Mouse (Mus musculus) urinary bladder, postnatal 4 days (tissue): ENCODE results near the gene Agk.
A peak's percentile ranks its signal among the peaks of the same experiment; 100 is the strongest.

Experiments used
- DNase-seq, 2 experiments: peaks; one replicate each; pipeline ENCODE4 v3.0.0; 2021 to 2022; ENCODE audit warnings: low spot score in 2 of 2

The Agk gene

DNA sequence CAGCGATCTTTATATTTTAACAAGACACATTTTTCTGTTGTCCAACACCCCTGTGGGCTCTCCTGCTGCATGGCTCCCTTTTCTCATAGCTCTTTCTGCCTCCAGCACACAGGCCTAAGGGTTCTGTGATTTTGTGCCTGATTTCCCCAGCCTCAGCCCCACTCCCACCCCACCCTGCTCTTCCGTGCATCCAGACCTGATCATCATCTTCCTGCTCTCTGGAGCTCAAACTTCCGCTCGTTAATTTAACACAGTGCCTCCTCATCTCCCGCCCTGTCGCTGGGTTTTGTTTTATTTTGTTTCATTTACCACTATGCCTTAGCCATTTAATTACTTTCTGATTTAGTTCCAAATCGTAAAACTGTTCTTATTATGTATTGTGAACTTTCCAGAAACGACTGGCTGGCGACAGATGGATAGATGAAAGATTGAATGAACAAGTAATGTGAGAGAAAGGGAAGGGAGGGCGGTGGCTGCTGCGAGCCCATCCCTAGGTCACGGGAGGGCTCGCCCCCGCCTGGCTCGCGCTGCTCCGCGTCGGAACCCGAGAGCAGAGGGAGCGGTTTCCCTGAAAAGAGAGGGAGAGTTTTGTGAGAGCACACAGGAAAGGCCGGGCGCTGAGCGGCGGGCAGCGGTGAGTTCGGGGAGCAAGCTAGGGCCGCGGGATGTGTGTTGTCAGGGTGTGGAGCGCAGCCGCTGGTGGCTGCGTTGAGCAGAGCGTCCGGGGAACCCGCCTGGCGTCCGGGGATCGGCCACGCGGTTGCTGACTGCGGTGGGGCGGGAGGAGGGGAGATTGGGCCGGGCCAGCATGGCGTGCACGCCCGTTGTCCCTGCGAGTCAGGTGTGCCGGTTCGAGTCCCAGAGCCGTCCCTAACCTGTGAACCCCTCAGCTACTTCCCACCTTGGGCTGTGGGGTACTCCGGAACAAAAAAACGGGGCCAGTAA, at the start of gene Agk:
Agk (plus strand) TSS at position 276 of the 945 bp plus-strand sequence.
- DNase-seq = peak; percentile 73

- DNase-seq = no peak
These were observed 24.3 kb upstream of the Agk start for GRCm38 (mm10) chr6:40300707-40301106.

DNA sequence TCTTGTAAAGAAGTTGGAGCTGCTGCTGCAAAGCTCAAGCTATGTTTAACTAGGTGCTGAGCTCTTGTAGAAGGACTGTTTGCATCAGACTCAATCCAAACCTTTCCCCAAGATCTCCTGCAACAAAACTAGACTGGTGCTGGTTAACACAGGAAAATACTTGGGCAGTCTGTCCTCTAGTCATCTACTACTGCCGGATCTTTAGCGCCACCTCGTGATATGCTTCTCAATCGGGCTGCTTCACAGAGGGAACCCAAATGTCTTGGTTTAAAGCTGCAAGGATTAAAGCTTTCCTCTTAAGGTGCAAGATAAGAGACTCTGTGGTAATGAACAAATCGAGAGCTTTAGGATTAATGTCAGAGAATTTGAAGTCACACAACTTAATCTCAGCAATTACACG, 21.6 kb upstream of the Agk start:
- no peak for DNase-seq

- DNase-seq = no peak
These were observed 20.0 kb upstream of the Agk start for GRCm38 (mm10) chr6:40304972-40305371.

GRCm38 (mm10) chr6:40326341-40326740, 1.4 kb downstream of the Agk start:
- DNase-seq = no peak

GRCm38 (mm10) chr6:40333497-40333896, 8.5 kb downstream of the Agk start:
- DNase-seq = no peak

DNA sequence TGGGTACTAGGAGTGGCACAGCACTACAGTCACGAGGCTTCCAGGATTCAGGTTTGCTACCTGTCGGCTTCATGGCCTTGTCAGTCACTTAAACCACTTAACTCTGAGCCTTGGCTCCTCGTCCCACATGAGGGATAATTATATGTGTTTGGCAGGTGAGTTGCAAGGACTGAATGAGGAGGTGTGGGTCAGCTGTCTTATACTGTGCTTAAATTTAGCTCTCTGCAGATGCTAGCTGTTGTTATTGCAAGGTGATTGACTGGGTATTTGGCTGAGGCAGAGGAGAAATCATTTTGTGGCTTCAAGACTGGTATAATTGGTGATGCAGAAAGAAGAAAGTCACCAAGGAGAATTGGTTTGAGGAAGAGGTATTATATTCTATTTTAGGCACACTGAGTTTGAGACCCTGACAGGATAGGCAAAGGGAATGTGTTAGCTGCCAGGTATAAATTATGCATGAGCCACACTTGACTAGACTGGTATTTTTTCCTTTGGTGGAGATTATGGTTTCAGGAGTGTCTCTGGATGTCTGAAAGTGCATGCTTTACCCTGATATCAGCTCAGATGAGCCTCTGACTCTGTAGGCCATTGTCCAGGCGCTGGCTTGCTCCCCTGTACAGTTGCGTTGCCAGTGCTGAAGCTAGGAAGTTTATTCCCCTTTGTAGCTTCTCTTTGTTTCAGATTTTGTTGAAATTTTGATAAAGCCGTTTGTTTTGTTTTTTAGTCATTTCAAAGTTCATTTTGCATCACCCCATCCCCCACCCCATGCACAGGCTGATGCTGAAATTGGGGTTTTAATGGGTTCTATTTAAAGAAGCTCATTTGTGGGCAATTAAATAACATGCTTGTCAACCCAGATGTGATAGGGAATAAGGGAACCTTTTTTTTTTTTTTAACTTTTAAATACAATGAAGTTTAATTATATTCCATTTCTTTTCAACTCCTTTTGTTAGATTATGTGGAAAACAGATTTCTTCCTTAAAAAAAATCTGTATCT, 12.1 kb downstream of the Agk start:
- DNase-seq = no peak

- DNase-seq = peak in 1 of 2 experiments; percentile 59
These were observed 22.2 kb downstream of the Agk start for GRCm38 (mm10) chr6:40346959-40347771.

DNA sequence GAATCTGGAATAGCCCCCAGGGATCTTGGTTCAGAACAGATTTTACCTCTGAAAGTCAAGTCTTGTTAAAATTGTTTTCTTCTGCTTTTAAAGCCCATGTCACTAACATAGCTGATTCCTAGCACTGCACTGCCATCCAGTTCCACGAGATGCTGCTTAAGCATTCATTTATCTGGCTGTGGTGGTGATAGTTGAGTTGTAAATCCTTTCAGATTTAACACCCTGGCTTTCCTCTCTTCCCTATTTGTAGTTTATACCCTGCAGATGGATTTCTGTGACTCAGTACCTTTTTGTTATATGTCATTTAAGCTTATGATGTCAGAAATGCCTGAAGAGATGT, 22.8 kb downstream of the Agk start:
- no peak for DNase-seq

DNA sequence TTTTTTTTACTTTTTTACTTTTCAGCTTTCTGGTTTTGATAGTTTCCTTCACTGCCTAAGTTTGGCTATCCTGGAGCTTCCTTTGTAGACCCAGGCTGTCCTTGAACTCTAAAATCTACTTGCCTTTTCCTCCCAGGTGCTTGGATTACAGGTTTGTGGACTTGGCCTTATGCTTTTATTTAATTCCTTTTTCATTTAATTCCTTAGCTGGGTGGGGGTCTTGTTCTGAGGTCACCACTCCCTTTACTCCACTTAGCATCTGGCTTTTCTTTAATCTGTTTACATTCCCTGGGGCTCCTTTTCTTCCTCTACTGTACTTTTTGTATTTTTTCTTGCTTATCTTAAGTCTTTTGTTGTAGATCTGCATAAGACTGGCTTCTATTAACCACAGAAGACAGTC, 25.1 kb downstream of the Agk start:
- no peak for DNase-seq

GRCm38 (mm10) chr6:40350856-40351255, 25.9 kb downstream of the Agk start:
- no peak for DNase-seq

- DNase-seq = no peak
These were observed 28.4 kb downstream of the Agk start for GRCm38 (mm10) chr6:40353360-40353759.

DNA sequence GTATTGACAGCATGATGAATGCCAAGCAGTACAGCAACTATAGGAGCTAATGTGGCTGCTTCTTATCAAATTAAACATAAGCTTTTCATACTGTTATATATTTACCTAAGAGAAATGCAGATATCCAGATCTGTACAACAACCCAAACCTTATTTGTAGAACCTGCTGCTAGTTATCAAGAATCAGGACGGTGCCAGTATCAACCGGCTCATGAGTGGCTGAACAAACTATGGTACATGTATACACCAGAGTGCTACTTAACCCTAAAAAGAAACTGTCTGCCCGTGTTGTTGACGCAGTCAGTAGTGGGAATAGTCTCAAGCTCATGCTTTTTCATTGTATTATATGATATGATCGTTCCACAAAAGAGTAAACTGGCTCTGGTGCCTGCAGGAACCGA, 46.1 kb downstream of the Agk start:
- DNase-seq = no peak

- no peak for DNase-seq
These were observed 55.2 kb downstream of the Agk start for GRCm38 (mm10) chr6:40380181-40380580.

DNA sequence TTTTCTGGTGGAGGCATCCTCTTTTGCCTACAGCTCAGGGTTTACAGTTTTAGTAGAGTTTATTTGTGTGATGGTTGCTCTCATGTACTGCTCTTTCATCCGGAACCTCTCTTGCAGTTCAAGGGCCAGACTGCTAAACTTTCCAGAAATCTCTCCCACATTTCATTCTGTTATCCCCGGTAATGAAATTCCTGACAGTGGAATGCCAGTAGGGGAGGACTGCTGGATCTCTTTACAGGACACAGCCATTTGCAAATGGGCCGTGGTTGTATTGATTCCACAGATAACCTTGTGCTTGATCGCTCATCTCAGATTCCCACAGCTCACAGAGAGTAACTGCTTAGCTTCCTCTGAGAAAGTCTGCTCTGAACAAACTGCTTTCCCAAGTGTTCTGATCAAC, 56.9 kb downstream of the Agk start:
- DNase-seq = no peak

GRCm38 (mm10) chr6:40385682-40386081, 60.7 kb downstream of the Agk start:
- DNase-seq = no peak

- no peak for DNase-seq
These were observed 63.7 kb downstream of the Agk start for GRCm38 (mm10) chr6:40388660-40389059.

- DNase-seq = no peak
These were observed 66.0 kb downstream of the Agk start for GRCm38 (mm10) chr6:40390975-40391374.

DNA sequence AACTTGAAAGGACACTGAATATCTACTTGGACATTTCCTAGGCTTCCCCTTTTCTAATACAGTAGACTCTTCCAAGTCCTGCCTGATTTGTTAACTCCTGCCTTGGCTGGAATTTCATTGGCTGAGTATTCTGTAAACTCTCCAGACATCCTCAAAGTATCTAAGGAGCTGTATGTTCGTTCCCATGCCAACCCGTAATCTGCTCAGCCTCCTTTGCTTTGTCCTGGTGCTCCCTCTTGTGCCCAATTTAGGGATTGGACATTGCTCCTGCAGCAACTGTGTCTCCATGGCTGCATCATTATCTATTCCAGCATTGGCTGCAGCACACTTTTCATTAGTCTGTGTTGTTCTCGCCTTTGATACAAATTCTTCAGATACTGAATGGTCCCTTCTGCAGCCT, 68.2 kb downstream of the Agk start:
- peak; percentile 35 to 72 for DNase-seq

DNA sequence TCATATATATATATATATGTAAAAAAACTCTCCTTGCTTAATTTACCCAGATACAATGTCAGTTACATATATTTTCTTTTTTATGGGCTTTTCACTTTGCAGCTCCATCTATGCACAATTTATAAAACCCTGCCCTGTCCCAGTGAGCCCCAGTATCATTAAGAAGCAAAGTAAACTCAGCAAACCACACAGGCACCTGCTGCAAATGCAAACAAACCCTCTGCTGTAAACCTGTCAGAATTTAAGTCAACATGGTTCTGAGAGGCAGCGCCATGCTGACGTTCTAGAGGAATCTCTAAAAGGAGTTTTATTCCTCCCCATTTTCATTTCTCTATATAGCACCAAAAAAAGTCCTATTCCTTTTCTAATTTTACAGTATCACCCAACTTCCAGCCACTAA, 77.1 kb downstream of the Agk start:
- DNase-seq = no peak

GRCm38 (mm10) chr6:40403640-40404285, 78.8 kb downstream of the Agk start:
- DNase-seq = peak in 1 of 2 experiments; percentile 45
